Mouse (Mus musculus): ENCODE measurements around the gene Cfap65.

GRCm38 (mm10) chr1:74936221-74936830, 927 bp upstream of the Cfap65 start:
- TF ChIP-seq CTCF (IDR thresholded peaks at IDR 0.05; ENCODE audit: insufficient read depth, low read length) (no peak), POLR2A (IDR thresholded peaks at IDR 0.05; ENCODE audit: borderline replicate concordance, extremely low read depth, low read depth, low read length) (no peak)

All from lung, adult 2 months (tissue).